Mouse (Mus musculus): Measurements from ENCODE around the gene Farp1.
"Not testable (repeated sequence)": the region's sequence is repeated elsewhere in the genome, so short reads cannot be mapped to it uniquely, and the experiment has no call there.

The Farp1 gene

DNA sequence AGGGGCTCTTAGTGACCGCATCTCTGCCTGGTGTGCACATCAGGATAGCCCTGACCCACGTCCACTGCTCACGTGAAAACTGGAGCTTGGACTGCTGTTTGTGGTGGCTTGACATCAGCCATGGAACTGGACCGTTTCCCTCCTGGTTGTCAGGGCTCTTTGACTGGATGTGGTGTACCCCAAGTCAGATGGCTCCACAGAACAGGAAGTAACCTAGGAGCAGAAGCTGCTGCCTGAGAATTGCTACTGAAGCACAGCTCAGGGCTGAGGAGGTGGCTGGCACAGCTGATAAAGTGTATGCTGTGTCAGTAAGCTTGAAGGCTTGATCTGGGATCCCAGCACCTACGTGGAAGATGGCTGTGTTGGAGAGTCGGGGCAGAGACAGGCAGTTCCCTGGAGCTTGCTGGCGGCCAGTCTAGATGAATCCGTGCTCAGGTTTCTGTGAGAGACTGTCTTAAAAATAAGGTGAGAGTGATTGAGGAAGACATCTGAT lies 151.4 kb downstream of the Farp1 start:
- no peak for DNase-seq

DNA sequence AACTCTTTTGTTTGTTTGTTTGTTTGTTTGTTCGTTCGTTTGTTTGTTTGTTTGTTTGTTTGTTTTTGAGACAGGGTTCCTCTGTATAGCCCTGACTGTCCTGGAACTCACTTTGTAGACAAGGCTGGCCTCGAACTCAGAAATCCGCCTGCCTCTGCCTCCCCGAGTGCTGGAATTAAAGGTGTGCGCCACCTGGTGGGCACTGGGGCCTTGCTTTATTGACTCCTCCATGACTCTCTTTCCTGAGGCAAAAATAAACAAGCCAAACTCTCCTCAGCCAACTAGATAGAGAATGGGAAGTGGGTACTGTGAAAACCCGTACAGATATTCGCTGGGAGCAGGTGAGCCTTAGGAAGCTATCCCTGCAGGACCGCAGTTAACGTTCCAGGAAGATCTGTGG lies 154.8 kb downstream of the Farp1 start:
- DNase-seq: not testable (repeated sequence)

DNA sequence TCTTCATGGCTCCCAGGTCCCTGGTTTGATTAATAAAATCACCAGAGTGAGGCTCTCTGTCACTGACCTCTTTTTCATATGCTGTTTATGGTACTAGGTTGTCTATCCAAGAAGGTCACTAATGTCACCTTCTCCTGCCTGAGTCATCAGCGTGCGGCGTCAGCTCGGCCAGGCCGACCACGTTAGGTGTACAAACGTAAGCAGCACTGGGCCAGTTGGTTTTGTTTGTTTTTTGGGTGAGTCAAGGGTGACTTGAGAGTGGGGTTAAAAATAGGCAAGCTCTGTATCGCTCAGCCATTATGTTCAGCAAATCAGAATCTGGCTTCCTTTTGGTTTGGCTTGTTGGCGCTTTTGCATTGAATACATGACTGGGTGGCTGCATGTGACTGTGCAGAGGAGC lies 155.4 kb downstream of the Farp1 start:
- DNase-seq: peak; percentile 76 to 84

DNA sequence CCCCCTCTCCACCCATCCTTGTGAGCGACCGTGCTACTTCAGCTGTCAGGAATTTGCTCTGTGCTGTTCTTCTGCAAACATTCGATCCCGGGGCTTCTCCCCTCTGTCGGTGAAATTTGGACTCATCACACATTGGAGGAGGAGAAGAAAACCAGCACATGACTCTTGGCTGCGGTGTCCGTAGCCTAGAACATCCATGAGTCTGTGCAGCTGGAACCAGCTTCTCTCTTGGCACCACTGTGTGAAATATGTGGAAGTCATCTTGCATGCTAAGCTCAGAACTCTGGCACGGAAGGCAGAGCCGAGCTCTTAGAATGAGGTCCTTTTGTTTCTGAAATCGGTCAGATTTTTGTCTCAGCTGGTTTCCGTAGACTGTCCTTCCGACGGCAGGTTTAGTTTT lies 156.7 kb downstream of the Farp1 start:
- peak in 1 of 2 experiments; percentile 55 for DNase-seq

DNA sequence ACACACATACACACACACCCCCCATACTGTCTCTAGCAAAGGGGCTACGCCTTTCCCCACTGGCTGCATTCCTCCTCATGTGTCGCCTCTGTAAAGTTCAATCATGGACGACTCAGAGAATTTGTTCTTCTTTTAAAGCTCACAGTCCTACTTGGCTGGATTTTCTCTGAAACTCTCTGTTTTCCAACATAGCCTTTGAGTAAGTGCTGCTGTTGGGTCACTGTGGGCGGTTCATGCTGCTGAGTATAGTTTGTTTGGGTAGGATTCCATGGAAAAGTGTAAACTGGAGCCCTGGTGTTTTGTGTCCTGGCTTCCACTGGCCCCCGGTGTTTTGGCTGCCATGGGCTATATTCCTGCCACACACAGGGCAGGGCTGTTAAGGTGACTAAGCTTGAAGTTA lies 157.4 kb downstream of the Farp1 start:
- no peak for DNase-seq

DNA sequence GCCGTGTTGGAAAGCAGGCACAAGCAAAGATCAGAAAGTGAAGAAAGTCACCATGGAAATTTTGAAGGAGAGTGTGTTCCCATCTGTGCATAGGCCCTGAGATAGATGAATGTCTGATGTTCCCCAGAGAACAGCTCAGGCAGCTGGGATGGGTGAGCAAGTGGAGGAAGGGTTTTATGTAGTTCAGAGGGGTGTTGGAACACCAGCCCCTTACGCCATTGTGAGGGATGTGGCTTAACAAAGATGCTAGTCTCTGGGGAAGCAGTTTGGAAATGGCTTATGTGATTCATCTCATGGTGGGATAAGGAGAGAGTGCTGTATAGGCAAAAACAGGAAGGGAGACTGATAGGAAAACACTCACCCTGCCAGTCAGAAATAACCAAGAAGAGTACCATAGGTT lies 159.0 kb downstream of the Farp1 start:
- DNase-seq: no peak

DNA sequence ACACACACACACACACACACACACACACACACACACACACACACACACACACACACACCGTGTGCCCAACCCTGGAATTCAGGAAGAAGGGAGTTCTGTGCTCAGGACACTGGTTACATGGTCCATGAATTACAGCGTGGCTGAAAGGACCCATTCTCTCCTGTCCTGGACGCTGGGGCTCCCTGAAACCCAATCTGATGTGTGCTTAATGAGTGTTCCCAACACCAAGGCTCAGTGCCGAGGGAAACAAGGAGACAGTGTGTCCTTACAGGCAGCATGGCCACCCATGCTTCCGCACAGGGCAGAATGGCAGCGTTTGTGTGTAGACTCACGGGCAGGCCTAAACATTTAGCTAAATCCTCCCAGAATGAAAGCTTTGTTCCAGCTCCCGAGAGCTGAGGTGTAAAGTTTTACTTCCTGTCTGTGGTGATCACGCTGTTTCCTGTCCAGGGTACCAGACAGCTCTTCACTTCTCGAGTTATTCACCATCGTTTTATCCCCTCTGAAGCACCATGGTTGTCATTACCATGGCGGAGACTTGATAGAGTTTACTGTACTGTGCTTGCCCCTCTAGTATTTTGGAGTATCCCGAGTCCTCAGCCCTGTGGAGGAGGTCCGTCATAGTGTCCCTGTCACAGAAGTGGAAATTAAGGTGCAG lies 164.0 kb downstream of the Farp1 start:
- DNase-seq: no peak

DNA sequence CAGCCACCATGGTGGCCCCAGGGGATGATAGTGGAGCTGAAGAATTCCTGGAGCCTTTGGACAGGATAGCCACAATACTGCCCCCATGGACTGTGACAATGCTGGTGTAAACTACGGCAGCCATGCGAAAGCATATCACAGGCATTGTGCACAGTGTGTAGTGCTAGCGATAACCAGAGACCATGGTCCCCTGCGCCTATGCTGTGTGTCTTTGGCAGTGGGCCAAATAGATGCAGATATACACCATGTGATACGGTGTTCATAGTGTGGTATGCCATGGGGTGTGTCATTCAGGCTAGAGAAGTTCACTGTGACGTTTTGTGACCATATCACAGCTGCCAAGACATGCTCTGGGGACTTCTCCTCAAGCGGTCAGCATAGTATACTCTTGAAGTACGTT lies 164.8 kb downstream of the Farp1 start:
- no peak for DNase-seq

DNA sequence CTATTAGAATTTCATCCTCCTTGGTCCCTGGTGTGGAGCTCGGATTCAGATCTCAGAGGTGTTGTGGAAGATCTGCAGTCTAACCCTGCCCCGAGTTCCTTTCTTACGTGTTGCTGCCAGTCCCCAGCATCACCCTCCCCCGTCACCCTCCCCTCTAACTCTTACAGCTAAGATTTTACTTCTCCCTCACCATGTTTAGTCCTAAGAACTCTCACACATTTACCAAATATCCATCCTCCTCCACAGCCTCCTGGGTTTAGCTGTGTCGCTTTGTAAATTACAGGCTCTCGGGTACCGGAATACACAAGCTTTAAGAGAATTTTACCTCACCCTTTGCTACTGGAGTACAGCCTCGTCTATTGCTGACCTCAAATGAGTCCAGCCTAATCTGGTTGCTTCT lies 165.4 kb downstream of the Farp1 start:
- no peak for DNase-seq

DNA sequence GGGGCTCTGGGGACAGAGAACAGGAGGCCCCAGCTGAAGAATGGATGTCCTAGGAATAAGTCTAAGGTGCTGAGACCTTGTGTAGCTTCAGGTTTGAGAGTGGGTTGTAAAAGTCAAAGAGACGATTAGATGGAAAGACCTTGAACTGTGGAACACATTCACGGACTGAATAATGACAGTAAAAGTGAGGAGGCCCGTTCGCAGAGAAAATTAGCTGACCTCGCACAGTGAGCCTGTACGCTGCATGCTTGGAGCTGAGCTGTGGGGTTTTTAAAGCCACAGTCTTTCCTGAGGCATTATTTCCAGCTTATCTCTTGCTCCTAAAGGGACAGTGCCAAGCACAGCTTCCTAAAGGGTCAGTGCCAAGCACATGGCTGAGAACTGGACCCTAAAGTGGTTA lies 166.2 kb downstream of the Farp1 start:
- DNase-seq: no peak

DNA sequence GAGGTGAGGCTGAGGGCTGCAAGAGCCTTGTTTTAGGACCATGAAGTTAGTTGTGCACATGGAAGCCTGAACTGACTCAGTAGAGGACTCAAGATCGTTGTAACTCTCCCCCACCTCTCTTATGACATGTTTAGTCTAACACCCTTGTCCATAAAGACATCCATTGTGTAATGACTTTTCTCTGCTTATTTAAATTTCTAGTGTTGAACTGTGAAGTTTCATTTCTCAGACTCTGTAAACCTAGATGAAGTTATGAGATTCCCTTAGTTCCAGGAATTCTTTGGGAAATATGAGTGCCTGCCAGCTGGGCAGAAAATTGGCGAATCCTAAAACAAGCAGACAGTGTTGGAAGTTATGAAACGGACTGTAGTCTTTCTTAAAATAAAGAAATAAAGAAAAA lies 170.5 kb downstream of the Farp1 start:
- no peak for DNase-seq

DNA sequence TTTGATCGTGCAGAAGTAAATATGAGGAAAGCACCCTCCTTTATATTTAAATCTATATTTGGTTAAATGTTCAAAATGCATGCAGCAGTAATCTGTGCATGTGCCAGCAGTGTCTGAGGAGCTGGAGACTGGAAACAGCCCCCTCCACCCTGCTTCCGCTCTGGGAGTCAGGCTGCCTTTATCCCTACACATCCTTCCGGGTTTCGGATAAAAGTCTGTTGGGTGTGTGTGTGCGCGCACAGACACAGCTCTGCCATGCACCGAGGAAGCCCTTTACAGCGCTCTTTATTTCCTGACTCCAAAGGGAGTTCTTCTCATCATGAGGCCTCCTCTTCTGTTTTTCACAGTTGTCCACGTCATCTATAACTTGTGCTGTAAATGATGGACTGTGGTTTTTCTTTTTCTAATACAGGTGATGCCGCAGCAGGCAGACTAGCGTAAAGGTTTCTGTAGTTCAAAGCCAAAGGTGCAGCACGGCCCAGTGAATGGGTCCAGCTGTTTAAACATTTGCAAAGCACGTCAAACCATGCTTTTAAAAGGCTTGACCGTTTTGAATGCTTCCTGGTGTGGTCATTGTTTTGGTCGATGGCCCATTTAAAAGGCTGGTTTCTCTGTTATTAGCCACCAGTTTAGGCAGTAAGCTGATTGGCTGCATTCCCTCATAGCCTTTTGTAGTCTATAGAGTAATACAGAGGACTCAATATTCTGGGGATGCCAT lies 172.6 kb downstream of the Farp1 start:
- no peak for DNase-seq

DNA sequence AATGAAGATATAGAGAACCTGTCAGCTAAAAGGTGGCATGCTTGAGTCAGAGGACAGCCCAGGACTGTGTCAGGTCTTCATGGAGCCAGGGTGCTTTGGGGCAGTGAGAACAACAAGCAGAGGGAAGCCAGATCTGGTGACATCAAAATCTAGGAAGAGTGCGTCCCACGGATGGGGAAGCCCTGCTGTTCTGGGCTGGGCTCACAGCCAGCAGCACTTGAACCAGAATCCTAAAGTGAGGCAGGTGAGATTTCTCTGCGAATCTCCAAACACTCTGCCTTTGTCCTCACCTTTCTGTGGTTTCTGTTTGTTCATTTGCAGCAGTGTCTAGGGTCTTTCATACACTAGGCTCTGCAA lies 173.1 kb downstream of the Farp1 start:
- DNase-seq: no peak

DNA sequence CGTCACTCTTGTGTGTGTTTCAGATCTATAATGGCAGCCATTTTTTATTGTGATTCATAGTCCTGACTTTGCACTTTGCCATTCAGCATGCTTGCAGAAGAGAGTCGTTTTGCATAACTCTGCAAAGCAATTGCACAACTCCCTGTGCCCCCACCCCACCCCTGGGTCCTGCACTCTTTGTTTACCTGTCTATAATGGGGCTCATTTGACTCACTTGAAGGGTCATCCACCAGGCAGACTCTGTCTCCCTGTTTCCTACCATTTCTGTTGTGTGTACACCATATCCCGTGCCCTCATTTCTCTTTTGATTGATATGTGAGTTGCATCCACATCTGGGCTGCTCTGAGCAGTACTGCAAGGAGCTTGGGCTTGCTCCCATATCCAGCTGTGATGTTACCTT lies 175.3 kb downstream of the Farp1 start:
- no peak for DNase-seq

DNA sequence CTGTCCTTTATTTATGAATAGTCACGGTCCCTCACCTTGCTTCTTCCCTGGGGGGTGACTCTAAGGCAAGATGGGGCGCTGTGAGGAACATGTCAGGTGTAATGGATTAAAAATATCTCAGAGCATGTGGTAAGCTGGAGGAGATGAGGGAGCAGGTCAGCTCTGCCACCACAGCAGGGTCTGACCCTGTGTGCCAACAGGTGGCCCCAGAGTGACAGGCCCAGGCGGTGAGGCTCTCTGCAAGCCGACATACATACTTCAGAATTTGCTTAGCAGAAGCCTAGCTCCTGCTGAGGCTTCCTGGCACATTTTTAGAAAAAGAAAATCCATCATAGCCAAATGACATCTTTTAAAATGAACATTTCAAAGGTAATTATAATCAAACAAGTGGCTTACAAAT lies 178.7 kb downstream of the Farp1 start:
- DNase-seq: no peak

DNA sequence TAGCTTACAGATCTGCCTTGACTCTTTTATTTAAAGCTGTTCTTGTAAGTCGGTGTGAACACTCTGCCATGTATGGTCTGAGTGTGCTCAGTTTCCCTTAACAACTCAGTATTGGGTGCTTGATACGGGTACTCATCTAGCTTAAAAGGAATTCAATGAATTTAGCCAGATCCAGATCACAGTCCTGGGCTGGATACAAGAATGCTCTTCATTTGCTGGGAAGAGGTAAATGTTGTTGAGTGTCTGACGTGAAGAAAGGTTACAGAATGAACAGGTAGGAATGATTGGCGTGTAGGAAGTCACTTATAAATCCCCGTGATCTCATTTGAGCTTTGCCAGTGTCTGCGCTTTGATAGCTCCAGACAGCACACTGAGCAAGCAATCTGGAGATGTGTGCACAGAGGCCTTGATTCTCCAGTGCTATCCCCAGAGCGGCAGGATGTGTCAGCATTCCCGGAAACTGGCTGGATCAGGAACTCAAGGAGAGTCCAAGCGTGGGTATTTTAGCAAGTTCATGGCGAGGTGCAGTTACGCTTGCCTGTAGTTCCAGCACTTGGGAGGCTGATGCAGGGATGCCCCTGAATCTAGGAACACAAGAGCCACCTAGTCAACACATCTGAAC lies 179.7 kb downstream of the Farp1 start:
- DNase-seq: peak in 1 of 2 experiments; percentile 47

DNA sequence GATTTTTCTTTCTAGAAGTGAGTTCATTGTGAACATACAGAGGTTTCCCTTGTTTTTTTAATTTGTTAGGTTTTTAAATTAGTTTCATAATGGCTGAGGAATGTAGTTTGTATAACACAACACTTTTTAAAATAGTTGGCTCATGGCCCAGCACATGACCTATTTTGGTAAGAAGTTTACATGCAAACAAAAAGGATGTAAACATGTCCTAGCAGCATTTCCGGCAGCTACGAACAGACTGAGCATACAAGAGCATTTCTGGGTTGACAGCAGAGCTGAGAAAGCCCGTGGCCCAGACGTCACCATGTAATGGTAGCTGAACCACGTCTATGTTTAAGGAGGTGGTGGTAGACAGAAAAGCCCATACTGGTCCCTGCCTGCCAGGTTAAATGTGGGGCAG lies 180.8 kb downstream of the Farp1 start:
- DNase-seq: peak in 1 of 2 experiments; percentile 54

DNA sequence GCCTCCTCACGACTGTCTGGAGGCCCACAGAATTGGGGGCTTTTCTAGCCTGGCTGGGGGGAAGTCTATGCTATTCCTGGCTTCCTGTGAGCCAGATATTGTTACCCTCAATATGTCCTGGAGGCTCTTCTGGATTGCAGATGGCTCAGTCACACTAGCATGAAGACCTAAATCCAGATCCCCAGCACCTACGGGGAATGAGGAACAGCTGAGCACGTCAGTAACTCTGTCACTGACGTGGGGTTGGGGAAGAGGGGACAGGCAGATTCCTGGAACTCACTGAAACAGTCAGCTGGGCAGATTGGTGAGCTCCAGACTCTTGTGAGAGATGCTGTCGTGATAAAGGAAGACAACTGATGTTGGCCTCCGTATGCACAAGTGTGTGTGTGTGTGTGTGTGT lies 181.7 kb downstream of the Farp1 start:
- no peak for DNase-seq

DNA sequence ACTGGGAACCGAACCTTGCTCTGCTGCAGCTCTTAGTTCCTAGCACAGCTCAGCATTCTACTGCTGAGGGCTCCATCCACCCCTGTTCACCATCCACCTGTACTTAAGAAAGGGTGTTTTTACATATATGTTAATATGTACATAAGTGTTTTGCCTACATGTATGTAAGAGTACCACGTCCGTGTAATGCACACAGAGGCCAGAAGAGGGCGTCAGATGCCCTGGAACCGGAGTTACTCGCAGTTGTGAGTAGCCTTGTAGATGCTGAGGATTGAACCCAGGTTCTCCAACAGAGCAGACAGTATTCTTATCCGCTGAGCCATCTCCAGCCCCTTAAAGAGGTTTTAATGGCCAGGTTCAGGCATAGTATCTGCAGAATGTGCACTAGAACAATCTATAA lies 183.6 kb downstream of the Farp1 start:
- DNase-seq: no peak

DNA sequence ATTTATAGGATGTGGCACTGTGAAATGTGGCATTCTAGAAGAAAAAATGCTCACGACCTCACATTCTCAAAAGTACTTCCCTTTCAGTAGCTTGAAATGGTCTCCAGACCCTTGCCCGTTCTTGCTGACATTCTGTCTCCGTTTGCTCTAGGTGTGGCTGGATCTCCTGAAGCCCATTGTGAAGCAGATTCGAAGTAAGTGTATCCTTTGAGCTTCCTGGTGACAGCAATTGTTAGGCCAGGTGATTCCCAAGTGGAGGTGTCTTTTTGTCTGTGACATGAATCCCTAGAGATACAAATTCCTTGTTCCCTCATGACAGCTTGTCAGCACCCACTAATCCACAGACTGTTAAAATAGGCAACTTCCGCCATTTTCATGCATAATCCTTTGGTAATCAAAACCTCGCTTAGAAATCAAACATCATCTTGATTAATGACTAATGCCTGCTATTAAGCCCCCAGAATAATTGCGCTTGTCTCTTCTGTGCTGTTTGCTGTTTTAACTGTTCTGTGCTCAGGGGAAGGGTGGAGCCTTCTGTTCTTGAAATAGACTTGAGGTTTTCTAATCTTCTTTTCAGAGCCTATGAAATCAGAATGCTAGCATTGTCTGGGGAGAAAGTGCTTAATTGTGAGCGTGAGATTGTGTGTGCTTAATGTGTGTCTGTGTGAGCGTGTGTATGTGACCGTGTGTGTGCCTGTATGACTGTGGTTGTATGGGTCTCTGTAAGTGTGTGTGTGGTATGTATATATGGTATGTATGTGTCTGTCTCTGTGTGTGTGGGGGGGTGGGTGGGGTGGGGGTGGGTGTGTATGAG lies 184.4 kb downstream of the Farp1 start:
- DNase-seq: no peak

DNA sequence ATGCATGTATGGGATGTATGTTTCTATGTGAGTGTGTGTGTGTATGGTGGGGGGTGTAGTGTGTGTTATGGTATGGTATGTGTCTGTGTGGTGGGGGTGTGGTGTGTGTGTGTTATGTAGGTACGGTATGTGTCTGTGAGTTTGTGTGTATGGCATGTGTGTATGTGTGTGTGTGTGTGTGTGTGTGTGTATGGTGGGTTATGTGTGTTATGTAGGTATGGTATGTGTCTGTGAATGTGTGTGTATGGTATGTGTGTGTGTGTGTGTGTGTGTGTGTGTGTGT lies 185.0 kb downstream of the Farp1 start:
- no peak for DNase-seq

DNA sequence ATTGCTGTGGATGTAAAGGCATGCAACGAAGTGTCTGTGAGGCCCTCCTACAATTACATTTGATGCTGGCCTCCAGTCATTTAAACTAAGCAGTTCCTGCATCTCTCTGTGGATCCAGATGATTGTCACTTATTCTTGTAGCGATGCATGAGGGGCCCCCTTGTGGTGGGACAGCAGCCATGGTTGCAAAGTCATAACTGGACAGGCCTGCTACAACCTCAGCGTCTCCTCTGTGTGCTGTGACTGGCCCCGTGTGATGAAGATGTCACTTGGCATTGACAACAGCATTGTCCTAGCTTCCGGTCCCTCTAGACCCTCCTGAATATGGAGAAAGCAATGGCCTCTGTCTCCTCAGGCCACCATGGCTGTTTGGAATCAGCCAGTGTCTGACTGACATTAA lies 185.7 kb downstream of the Farp1 start:
- peak; percentile 65 to 74 for DNase-seq

DNA sequence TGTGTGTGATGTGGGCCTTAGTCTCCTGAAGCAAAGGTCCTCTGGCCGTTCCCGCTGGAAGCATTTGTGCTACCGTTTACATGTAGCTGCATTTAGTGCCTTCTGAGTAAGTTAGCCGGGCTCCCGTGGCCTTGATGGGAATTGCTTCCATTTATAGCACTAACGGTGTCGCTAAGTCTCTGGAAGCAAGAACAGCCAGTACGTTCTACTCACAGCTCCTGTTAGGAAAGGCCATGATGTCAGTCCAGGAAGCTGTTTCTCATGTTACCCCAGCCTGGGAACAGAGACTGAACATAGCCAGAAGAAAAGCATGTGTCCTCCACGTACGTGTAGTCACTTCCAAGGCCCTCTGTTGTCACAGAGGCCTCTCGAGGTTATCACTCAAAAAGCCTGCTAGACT lies 190.8 kb downstream of the Farp1 start:
- no peak for DNase-seq
